Mouse (Mus musculus) cortical plate, adult 2 months (tissue): ENCODE measurements around the gene Gpm6a. TPM values are rescaled to one million over a fixed set of nuclear protein-coding genes. Genes with fewer than 3 reads are reported as not detected.
"Not testable (repeated sequence)": the region's sequence is repeated elsewhere in the genome, so short reads cannot be mapped to it uniquely, and the experiment has no call there.

Experiments used
- H3K27ac ChIP-seq: fragments of 200-500 bp; 2 replicates; pipeline ENCODE4 v1.5.1; 2012; ENCODE audit warnings: low read length, control low read depth, inconsistent platforms; ENCODE audit not compliant: insufficient read depth
- H3K4me1 ChIP-seq: fragments of 200-500 bp; 2 replicates; pipeline ENCODE4 v1.6.1; 2011; ENCODE audit warnings: low read length; ENCODE audit not compliant: control insufficient read depth, insufficient read depth
- H3K4me3 ChIP-seq: fragments of 200-500 bp; 2 replicates; pipeline ENCODE4 v1.5.1; 2011; ENCODE audit warnings: mild to moderate bottlenecking, low read length, control low read depth; ENCODE audit not compliant: insufficient read depth
- CTCF ChIP-seq: fragments of 200-500 bp; IDR thresholded peaks from 2 replicates; pipeline ENCODE4 v1.5.1; 2011; ENCODE audit warnings: mild to moderate bottlenecking, control low read depth, low read length; ENCODE audit not compliant: insufficient read depth; ENCODE audit errors: extremely low read depth
- POLR2A ChIP-seq: fragments of 200-500 bp; IDR thresholded peaks from 2 replicates; pipeline ENCODE4 v1.6.1; 2011; ENCODE audit warnings: mild to moderate bottlenecking, low read length, control low read depth; ENCODE audit not compliant: insufficient read depth; ENCODE audit errors: extremely low read depth
- polyA plus RNA-seq: library from polyadenylated mRNA; depleted of rRNA; stranded (reverse); fragments of >200 nt; gene quantifications from 2 replicates; pipeline ENCODE4 v1.2.3, GENCODE M21; 2012; rRNA removed

Gpm6a gene
- polyA plus RNA-seq, 1 experiment, result 881 TPM

DNA sequence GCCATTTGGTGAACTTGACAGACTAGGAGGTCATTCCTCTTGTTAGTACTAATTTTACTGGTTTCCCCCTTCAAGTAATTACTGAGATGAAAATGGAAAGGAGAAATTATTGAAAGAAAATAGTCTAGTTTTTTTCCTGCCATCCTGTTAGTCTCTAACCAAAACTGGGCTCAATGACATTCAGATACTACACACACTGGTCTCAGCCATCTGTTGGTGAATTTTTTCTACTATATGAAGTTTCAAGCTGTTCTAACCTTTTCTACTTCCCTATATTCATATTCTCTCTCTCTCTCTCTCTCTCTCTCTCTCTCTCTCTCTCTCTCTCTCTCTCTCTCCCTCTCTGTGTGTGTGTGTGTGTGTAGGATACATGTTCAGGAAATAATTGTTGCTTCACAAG is 80.8 kb downstream of the Gpm6a start:
- TF ChIP-seq CTCF, result no peak
- TF ChIP-seq POLR2A, result no peak
- Histone ChIP-seq H3K4me1 (peaks cover 3% of the 10 kb centered on the region), H3K4me3 (no peak overlapping the region), H3K27ac (no peak overlapping the region)

GRCm38 (mm10) chr8:55042955-55043354 is 88.3 kb downstream of the Gpm6a start:
- no peak for TF ChIP-seq CTCF
- no peak for TF ChIP-seq POLR2A
- Histone ChIP-seq H3K27ac (no peak overlapping the region), H3K4me1 (peaks cover 3% of the 10 kb centered on the region; the same call in 1 of the 2 replicates), H3K4me3 (no peak overlapping the region)

GRCm38 (mm10) chr8:55048396-55048795 is 93.8 kb downstream of the Gpm6a start:
- H3K4me1 ChIP-seq, result peaks cover 2% of the 10 kb centered on the region; the same call in 1 of the 2 replicates
- H3K4me3 ChIP-seq, result no peak overlapping the region
- TF ChIP-seq POLR2A (no peak), CTCF (no peak)
- peak overlapping the region; percentile 62; the same call in 1 of the 2 replicates for H3K27ac ChIP-seq

DNA sequence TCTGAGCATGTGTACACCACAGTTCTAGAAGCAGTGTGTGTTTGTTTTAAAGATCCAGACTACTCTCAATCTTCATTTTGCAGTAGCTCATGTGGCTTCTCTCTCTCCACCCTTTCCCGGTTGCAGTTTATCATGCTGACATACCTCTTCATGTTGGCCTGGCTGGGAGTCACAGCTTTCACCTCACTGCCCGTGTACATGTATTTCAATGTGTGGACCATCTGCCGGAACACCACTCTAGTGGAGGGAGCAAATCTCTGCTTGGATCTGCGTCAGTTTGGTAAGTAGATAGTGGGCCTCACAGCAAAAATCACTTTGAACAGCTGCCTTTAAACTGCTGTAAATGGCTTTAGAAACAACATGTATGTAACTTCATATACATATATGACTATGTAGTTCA is 95.3 kb downstream of the Gpm6a start:
- Histone ChIP-seq H3K4me1 (peaks cover 2% of the 10 kb centered on the region; the same call in 1 of the 2 replicates), H3K27ac (no peak overlapping the region), H3K4me3 (no peak overlapping the region)
- TF ChIP-seq CTCF (no peak), POLR2A (no peak)

DNA sequence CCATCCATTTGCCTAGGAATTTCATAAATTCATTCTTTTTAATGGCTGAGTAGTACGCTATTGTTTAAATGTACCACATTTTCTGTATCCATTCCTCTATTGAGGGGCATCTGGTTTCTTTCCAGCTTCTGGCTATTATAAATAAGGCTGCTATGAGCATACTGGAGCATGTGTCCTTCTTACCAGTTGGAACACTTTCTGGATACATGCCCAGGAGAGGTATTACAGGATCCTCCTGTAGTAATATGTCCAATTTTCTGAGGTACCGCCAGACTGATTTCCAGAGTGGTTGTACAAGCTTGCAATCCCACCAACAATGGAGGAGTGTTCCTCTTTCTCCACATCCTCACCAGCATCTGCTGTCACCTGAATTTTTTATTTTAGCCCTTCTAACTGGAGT is 114.2 kb downstream of the Gpm6a start:
- not testable (repeated sequence) for H3K4me1 ChIP-seq, H3K27ac ChIP-seq, H3K4me3 ChIP-seq

- Histone ChIP-seq H3K4me3 (no peak overlapping the region), H3K4me1 (no peaks in the 10 kb centered on the region), H3K27ac (no peak overlapping the region)
- TF ChIP-seq POLR2A (no peak), CTCF (no peak)
Observed at GRCm38 (mm10) chr8:55073481-55073880, 118.8 kb downstream of the Gpm6a start.

GRCm38 (mm10) chr8:55102195-55102594 is 147.6 kb downstream of the Gpm6a start:
- TF ChIP-seq CTCF (no peak), POLR2A (no peak)
- no peak overlapping the region for H3K27ac ChIP-seq
- H3K4me3 ChIP-seq, result no peak overlapping the region
- H3K4me1 ChIP-seq, result no peaks in the 10 kb centered on the region

GRCm38 (mm10) chr8:55103065-55103464 is 148.4 kb downstream of the Gpm6a start:
- Histone ChIP-seq H3K4me3 (no peak overlapping the region), H3K4me1 (no peaks in the 10 kb centered on the region), H3K27ac (no peak overlapping the region)
- TF ChIP-seq CTCF (no peak), POLR2A (no peak)

- H3K4me3 ChIP-seq, result no peak overlapping the region
Observed at GRCm38 (mm10) chr8:55103891-55104481, 149.3 kb downstream of the Gpm6a start.

More at GRCm38 (mm10) chr8:55103891-55104481, 149.3 kb downstream of the Gpm6a start:
- H3K27ac ChIP-seq, result no peak overlapping the region
- TF ChIP-seq CTCF, result no peak
- no peak for TF ChIP-seq POLR2A
- H3K4me1 ChIP-seq, result no peaks in the 10 kb centered on the region

Other genes starting within 250 kb of the Gpm6a start
- 24.7 and 25.1 TPM in 2 replicates for gene Wdr17, start 67.7 kb upstream of the Gpm6a start, polyA plus RNA-seq